Mouse (Mus musculus): Measurements from ENCODE around the gene Rbm47. TPM values are rescaled to one million over a fixed set of nuclear protein-coding genes. Genes with fewer than 3 reads are reported as not detected.

Rbm47 gene
- total RNA-seq, 2 experiments from 2014 or later = 0.77 to 1.6 TPM

GRCm38 (mm10) chr5:66088247-66088901 is 84.5 kb downstream of the Rbm47 start:
- no peak for DNase-seq (ENCODE audit: low spot score in 2 of 2)

DNA sequence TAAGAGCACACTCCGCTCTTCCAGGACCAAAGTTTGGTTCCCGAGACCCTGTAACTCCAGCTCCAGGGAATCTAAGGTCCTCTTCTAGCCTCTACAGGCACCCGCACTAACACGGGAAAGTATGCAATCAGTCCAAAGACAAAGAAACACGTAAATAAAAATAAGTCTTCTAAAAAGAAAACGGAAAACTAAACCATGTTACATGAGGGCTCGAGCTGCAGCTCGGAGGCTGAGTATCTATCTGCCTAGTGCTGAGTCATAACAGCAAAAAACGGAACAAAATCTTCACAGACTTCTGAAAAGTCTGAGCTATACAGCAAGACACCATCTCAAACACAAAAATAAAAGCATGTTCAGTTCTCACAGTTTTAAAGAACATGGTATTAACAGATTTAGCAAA is 86.0 kb downstream of the Rbm47 start:
- DNase-seq (ENCODE audit: low spot score in 2 of 2) = no peak

GRCm38 (mm10) chr5:66086304-66086703 is 86.6 kb downstream of the Rbm47 start:
- no peak for DNase-seq (ENCODE audit: low spot score in 2 of 2)

DNA sequence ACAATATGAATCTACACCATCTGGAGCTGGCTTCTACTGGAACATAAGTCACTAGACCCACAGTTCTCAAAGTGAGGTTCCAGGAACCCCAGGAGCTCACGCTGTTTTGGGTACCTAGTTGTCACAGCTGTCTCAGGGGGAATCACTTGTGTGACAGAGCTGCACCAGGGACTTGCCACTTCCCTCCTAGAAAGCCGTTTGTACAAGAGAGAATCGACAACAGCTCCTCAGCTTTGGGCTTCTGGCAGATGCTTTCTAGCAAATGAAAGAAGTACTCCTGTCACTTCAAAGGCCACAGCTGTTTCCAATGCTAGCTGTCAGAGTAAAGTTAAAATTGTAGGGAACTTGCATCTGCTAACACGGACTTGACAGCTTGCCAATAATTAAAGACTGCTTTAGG is 87.4 kb downstream of the Rbm47 start:
- no peak for DNase-seq (ENCODE audit: low spot score in 2 of 2)

DNA sequence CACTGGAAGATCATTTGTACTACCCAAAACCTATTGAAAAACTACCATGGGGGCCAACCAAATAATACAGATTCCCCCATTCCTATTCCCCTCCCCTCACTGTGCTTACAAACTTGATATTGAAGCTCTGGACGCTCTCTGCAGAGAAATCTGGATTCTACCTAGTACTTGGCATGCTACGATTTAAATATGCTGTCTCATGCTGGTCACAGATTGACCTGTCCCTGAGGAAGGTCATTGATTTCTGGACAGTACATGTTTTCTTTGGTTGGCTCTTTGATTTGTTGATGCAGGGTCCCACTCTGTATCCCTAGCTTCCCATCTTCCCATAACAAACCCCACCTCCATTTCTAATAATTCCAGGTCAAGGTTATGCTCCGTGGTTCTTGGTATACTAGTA is 88.4 kb downstream of the Rbm47 start:
- no peak for DNase-seq (ENCODE audit: low spot score in 2 of 2)

DNA sequence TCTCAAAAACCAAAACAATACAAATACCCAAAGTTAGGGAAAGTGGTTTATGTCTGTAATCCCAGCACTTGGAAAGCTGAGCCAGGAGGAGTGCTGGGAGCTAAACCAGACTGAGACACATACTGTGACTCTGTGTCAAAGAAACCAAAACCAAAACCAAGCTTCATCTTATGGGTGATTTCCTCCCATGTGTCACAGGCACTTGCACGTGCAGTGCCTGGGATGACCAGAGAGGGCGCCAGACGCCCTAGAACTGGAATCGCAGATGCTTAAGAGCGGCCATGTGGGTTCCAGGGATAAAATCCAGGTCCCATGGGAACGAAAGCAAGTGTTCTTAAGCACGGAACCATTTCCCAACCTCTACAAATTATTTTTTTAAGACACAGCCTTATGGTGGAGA is 89.6 kb downstream of the Rbm47 start:
- DNase-seq (ENCODE audit: low spot score in 2 of 2) = peak in 1 of 2 experiments; percentile 12

- no peak for DNase-seq (ENCODE audit: low spot score in 2 of 2)
Observed at GRCm38 (mm10) chr5:66082229-66082572, 90.7 kb downstream of the Rbm47 start.

DNA sequence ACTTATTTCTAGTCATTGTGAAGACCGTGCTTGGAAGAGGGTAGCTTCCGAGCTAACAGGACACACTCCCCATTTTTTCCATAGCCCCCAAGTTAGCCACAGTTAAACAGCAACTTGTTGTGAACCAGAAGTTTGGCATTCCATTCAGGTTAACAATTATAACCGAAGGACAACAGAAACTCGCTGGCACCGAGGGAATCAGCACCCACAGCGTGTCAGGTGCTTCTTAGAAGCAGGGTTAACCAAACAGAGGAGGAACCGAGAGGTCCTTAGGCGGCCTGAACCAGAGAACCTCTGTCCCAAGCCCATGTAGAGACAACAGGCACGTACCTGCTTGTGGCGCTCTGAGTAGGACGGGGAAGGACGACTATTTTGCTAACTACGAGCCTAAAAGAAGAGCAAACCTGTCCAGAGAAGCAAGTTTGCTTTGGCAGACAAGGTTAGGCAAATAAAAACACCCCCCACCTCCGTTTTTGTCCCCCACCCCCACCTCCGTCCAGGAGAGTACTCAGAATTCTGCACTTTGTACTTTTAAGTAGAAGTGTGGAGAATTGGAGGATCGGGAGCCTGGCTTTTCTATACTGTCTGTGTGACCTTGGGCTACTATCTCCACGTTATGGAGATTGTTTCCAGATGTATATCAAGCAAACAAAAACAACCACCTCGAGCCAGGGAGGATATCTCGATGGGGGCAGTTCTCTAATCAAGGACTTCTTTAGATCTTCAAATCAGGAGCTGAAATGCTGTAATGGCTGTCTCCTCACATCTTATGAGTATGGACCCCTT is 91.3 kb downstream of the Rbm47 start:
- DNase-seq (ENCODE audit: low spot score in 2 of 2) = no peak

- no peak for DNase-seq (ENCODE audit: low spot score in 2 of 2)
Observed at GRCm38 (mm10) chr5:66080529-66081220, 92.2 kb downstream of the Rbm47 start.

DNA sequence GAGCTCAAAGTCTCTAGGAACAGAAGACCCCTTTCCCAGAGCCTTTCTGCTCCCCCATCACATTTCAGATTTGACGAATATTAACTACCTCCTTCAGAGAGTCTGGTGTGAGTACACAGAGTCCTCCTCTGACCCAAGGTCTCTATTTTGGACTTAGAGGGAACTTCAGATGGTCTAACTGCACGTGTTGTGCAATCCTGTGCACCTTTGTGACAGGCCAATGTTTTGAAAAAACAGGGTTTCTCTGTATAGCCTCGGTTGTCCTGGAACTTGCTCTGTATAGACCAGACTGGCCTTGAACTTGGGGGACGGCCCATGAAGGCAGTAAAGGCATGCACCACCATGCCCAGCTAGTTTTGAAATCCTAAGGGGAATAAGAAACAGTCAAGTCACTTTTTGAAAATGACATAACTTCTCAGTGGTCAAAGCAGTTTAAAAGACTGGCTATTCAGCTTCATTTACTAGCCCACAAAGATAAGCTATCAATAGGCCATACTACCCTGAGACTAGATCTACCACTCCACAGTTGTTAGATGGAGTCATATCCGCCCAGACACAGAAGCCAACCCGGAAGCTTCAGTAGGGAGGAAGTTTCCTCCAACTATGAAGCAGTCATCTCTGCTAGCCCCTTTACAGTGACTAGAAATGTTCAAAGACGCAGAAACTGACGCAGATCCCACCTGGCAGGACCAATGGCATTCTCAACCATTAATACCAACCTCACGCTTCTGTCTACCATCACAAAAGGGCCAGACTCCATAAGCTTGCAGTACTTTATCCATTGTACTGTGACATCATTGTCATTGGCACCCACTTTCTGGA is 93.3 kb downstream of the Rbm47 start:
- DNase-seq (ENCODE audit: low spot score in 2 of 2) = no peak

DNA sequence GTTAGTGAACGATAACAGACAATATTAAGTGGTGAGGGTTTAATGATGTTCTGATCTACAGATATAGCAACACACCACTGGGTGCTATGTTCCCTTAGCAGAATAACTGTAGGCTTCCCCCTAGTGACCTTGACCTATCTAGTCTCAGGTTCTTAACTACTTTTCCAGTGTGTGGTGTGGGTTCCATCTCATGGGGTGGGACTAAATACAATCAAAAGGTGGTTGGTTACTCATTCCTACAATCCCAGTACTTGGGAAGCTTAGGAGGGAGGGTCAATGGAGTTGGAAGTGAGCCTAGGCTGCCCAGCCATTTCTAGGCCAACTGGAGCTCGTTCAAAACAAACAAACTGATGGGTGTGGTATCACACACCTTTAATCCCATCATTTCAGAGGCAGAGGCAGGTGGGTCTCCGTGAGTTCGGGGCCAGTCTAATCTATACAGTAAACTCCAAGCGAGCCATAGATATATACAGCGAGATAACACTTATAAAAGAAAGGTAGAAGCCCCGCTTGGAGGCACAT is 94.4 kb downstream of the Rbm47 start:
- DNase-seq (ENCODE audit: low spot score in 2 of 2) = no peak

GRCm38 (mm10) chr5:66077416-66077815 is 95.5 kb downstream of the Rbm47 start:
- DNase-seq (ENCODE audit: low spot score in 2 of 2) = no peak

- no peak for DNase-seq (ENCODE audit: low spot score in 2 of 2)
Observed at GRCm38 (mm10) chr5:66076685-66077301, 96.1 kb downstream of the Rbm47 start.

DNA sequence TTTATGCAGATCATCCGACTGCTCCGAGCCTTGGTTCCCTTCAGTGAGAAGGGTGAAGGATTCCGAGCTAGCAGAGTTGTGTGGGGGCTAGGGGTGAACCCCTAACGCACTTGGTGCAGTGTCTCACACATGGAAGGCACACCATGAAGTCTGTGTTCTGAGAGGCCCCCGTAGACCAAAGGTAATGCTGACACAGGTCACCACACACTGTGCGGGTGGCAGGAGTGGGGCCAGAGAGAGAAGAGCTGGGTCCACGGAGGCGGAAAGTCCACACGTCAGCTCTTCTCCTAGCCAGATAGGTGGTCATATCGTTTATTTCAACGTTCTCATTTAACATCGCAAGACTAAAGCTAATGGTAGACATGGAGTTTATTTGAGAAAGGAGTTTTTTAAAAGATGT is 97.0 kb downstream of the Rbm47 start:
- no peak for DNase-seq (ENCODE audit: low spot score in 2 of 2)

DNA sequence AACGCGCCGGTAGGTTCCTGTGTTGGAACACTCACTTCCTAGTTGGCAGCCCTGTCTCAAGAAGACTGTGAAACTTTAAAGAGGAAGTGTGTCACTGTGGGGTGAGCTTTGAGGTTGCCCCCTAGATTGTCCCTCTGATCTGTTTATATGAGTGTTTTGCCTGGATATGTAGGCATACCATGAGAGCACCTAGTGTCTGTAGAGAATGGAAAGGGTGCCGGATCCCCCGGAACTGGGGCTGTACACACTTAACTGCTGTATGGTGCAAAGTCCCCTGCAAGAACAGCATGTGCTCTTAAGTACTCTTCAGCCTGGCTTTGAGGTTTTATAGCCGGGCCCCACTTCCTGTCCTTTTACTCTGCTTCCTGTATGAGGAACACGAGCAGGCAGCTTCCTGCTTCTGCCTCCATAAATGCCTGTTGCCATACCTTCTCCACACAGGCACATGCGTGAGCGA is 97.9 kb downstream of the Rbm47 start:
- DNase-seq (ENCODE audit: low spot score in 2 of 2) = no peak

- DNase-seq (ENCODE audit: low spot score in 2 of 2) = no peak
Observed at GRCm38 (mm10) chr5:66074235-66074634, 98.7 kb downstream of the Rbm47 start.

- no peak for DNase-seq (ENCODE audit: low spot score in 2 of 2)
Observed at GRCm38 (mm10) chr5:66073604-66074164, 99.2 kb downstream of the Rbm47 start.

DNA sequence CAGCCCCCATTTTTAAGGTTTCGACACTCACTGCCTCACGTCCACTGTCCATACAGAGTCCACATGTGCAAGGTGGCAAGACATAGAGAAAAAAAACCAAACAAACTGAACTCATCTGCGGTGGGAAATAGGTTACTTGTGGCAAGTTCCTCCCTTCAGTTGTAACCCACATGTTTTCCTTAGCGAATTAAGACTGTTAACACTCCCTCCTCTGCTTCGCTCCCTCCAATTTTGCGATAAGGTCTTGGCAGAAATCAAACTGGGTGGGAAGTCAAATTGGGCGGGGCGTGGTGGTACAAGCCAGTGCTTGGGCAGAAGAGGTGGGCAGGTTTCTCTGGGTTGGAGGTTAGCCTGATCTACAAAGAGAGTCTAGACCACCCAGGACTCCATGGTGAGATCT is 101.2 kb downstream of the Rbm47 start:
- DNase-seq (ENCODE audit: low spot score in 2 of 2) = no peak

DNA sequence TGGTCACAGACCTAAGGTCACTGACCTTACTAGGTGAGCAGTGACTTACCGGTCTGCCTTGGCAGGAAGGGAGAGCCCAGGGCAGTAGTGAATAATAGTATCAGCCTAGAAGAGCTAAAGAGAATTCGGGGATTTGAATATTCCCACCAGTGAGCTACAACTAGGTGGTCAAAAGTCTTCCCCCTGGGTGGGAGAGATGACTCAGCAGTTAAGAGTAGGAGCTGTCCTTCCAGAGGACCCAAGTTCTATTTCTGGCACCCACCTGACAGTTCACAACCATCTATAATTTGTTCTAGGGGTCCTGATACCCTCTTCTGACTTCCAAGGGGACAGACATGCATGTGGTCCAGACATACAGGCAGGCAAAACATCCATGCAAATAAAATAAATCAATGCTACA is 102.6 kb downstream of the Rbm47 start:
- DNase-seq (ENCODE audit: low spot score in 2 of 2) = no peak

DNA sequence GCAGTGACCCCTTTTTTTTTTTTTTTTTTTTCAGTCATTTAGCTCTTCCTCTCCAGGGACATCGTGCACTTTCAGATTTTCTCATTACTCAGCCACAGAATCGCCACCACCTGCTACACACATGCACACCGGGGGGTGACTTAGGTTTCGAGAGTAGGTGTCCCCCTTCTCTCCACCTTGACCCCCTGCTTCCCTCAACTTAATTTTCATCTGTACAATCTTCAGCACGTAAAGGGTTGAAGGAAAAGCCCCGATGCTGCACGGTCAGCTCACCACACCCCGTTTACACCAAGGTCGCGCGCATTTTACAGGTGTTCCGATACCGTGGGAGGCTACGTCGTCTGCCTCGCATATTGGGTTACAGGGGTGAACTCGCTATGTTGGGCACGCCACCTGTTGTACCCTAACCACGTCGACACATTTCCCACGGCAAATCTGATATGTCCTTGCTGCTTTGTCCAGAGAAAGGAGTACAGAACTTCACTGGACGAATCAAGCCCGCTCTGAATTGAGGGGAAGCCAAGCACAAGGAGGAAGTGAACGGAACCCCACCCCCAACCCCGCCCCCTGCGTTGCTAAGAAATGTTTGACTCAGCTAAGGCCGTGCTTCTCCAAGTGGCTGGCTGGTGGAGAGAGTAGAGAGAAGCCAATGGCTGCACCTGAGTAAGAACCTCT is 103.3 kb downstream of the Rbm47 start:
- DNase-seq (ENCODE audit: low spot score in 2 of 2) = no peak
